Mouse (Mus musculus) liver, embryonic 11.5 days (tissue): ENCODE data around the gene B3galt5. TPM values are rescaled to one million over a fixed set of nuclear protein-coding genes. Genes with fewer than 3 reads are reported as not detected.

Experiments
- ATAC-seq: fragments of 200-750 bp; cut with Nextera tagmentation; replicated peaks from 2 replicates; pipeline ENCODE4 v1.8.0; 2017; ENCODE audit warnings: moderate number of reproducible peaks, mild to moderate bottlenecking, moderate TSS enrichment, moderate library complexity; ENCODE audit not compliant: low FRiP score
- DNase-seq: peaks from one replicate; pipeline ENCODE4 v3.0.0-alpha.2; 2017; ENCODE audit warnings: low spot score
- H3K27ac ChIP-seq: fragments of 300-500 bp; sonication (generic); 2 replicates; pipeline ENCODE4 v1.5.1; 2014; ENCODE audit warnings: mild to moderate bottlenecking, low read depth, low read length, control low read depth
- H3K27me3 ChIP-seq: fragments of 300-500 bp; sonication (generic); replicated peaks from 2 replicates; pipeline ENCODE4 v1.6.1; 2014; ENCODE audit warnings: low read length, mixed read lengths; ENCODE audit not compliant: control insufficient read depth, insufficient read depth
- H3K36me3 ChIP-seq: fragments of 300-500 bp; sonication (generic); 2 replicates; pipeline ENCODE4 v1.6.1; 2014; ENCODE audit warnings: mild to moderate bottlenecking, low read length, moderate library complexity, mixed read lengths; ENCODE audit not compliant: control insufficient read depth, insufficient read depth
- H3K4me1 ChIP-seq: fragments of 300-500 bp; sonication (generic); replicated peaks from 2 replicates; pipeline ENCODE4 v1.6.1; 2014; ENCODE audit warnings: low read length, mixed read lengths; ENCODE audit not compliant: control insufficient read depth, insufficient read depth
- H3K4me2 ChIP-seq: fragments of 300-500 bp; sonication (generic); 2 replicates; pipeline ENCODE4 v1.6.1; 2014; ENCODE audit warnings: mild to moderate bottlenecking, control low read depth, moderate library complexity
- H3K4me3 ChIP-seq: fragments of 300-500 bp; sonication (generic); 2 replicates; pipeline ENCODE4 v1.5.1; 2014; ENCODE audit warnings: low read depth, low read length, control low read depth
- H3K9ac ChIP-seq: fragments of 300-500 bp; sonication (generic); 2 replicates; pipeline ENCODE4 v1.6.1; 2014; ENCODE audit warnings: low read depth, low read length, control low read depth
- H3K9me3 ChIP-seq: fragments of 300-500 bp; sonication (generic); 2 replicates; pipeline ENCODE4 v1.6.1; 2016; ENCODE audit warnings: low read length, inconsistent platforms, mixed read lengths; ENCODE audit not compliant: control insufficient read depth
- WGBS: fragments of 180-500 bp; shearing (Covaris S2); extraction: QIAGEN DNeasy Blood & Tissue Kit; methylation state at CpG from one replicate; pipeline ENCODE4 v1.1.7; 2014; 5-methylcytosine and 5-hydroxymethylcytosine counted together
- polyA plus RNA-seq: library from polyadenylated mRNA; unstranded; fragments of >200 nt; fragmentation: Nextera tagmentation; extraction: Ambion mirVana; gene quantifications from 2 replicates; pipeline ENCODE4 v1.2.1, GENCODE M21; 2014

The B3galt5 gene
- polyA plus RNA-seq, 1 experiment from 2014 or later = 0.11 TPM

DNA sequence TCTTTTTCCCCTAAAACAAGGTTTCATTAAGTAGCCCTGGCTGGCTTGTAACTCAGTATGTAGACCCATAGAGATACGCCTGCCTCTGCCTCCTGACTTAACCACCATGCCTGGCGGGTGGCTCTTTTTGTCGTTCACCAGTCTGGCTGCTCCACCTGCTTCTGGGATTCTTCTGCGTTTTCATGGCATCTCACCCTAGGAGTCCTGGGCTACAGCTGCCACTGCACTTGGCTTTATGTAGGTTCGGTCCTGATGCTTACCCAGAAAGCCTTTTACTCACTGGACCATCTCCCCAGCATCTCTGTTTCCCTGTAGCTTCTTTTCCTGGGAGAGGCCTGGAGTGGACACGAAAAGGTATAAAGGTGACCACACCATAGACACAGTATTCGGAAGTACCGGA, 1.6 kb upstream of the B3galt5 start:
- no peaks in the 10 kb centered on the region for H3K4me1 ChIP-seq
- no peaks in the 10 kb centered on the region for H3K9me3 ChIP-seq
- H3K36me3 ChIP-seq = no peaks in the 10 kb centered on the region
- H3K27ac ChIP-seq = no peak overlapping the region
- DNase-seq (no peak), ATAC-seq (no peak)
- no peak overlapping the region for H3K4me3 ChIP-seq
- no peaks in the 10 kb centered on the region for H3K27me3 ChIP-seq
- no peak overlapping the region for H3K4me2 ChIP-seq
- no peak overlapping the region for H3K9ac ChIP-seq
- 82% methylated on average over 8 of the region's 8 CpGs for WGBS

DNA sequence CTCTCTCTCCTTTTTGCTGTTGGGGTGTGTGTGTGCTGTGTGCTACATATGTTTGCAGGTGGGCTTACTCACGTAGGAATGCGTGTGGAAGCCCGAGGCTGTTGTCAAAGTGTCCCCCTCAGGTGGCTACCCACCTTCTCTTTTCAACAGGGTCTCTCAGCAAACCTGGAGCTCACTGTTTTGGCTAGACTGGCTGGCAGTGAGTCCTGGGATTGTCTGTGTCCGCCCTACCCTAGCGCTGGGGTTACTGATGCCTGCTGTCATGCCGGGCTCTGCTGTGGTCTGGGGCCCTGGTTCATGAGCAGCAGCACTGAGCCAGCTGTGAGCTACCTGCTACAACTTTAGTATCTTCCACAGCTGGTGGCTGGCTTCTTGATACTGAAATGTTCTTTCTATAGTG, 8.9 kb downstream of the B3galt5 start:
- Histone ChIP-seq H3K27ac (no peak overlapping the region), H3K4me2 (no peak overlapping the region), H3K27me3 (no peaks in the 10 kb centered on the region), H3K9me3 (0 out of 2 replicates have a peak, but pooled peaks cover 2% of the 10 kb centered on the region), H3K9ac (no peak overlapping the region), H3K4me3 (no peak overlapping the region), H3K4me1 (no peaks in the 10 kb centered on the region), H3K36me3 (no peaks in the 10 kb centered on the region)
- DNase-seq (no peak), ATAC-seq (no peak)
- 79% methylated on average over 6 of the region's 6 CpGs for WGBS

DNA sequence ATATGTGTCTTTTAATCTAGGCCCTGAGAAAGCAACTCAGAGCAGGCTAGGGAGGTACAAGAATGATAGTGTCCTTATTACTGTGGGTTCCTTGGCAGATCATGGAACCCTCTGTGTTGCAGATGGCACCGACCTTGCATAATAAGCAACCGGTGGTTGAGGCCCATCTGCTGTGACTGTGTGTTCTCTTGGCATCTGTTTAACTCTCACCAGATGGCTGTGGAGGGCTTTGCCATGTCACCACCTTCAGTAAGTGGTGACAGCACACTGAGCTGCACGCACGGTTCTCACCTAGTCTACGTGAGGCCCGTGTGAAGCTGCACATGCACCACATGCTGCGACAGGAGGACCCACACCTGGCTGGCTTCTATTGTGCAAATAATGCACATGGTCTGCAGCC, 14.0 kb downstream of the B3galt5 start:
- H3K36me3 ChIP-seq = no peaks in the 10 kb centered on the region
- H3K27ac ChIP-seq = no peak overlapping the region
- H3K9me3 ChIP-seq = 0 out of 2 replicates have a peak, but pooled peaks cover 2% of the 10 kb centered on the region
- H3K27me3 ChIP-seq = no peaks in the 10 kb centered on the region
- H3K4me2 ChIP-seq = no peak overlapping the region
- H3K4me3 ChIP-seq = no peak overlapping the region
- H3K4me1 ChIP-seq = no peaks in the 10 kb centered on the region
- WGBS = 89% methylated on average over 7 of the region's 7 CpGs
- no peak overlapping the region for H3K9ac ChIP-seq
- ATAC-seq = no peak
- no peak for DNase-seq

DNA sequence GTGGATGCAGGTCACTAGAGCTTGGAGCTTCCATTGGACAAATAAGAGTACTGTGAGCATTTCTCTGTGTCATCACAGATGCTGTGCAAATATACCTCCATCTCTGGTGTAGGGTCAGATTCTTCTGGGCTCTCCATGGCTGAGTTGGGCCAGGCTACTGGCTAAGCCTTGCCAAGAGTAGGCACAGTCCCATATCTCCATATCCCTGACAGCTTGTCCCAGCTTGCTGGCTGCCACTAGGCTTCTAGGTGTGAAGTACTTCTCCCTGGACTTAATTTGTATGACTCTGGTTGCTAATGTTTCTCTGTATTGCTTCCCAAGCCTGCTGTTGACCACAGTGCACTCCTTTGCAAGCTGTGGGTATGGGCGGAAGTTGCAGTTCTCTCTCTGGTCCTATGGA, 16.5 kb downstream of the B3galt5 start:
- H3K4me2 ChIP-seq = no peak overlapping the region
- WGBS = 81% methylated on average over 1 of the region's 1 CpGs
- no peaks in the 10 kb centered on the region for H3K4me1 ChIP-seq
- ATAC-seq = no peak
- no peak overlapping the region for H3K27ac ChIP-seq
- H3K36me3 ChIP-seq = no peaks in the 10 kb centered on the region
- no peaks in the 10 kb centered on the region for H3K27me3 ChIP-seq
- DNase-seq = no peak
- H3K4me3 ChIP-seq = no peak overlapping the region
- 0 out of 2 replicates have a peak, but pooled peaks cover 2% of the 10 kb centered on the region for H3K9me3 ChIP-seq
- no peak overlapping the region for H3K9ac ChIP-seq

DNA sequence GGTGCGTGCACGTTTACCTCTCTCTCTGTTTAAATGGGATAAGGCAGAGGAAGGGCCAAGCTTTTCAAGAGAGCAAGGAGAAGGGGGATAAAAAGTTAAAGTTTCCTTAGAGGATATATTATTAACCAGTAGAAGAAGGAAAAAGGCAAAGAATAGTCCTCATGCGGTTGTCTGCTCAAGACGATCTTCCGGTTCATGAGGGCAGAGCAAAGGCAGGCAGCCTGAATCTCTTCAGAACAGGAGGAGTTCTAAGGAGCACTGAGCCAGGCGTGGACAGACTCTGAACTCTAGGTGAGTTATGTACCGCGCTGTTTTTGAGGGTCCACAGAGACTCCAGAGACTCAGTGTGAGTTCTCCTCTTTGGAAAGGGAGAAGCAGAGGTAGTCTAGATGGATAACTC, 22.8 kb downstream of the B3galt5 start:
- ATAC-seq = no peak
- no peak overlapping the region for H3K4me3 ChIP-seq

DNA sequence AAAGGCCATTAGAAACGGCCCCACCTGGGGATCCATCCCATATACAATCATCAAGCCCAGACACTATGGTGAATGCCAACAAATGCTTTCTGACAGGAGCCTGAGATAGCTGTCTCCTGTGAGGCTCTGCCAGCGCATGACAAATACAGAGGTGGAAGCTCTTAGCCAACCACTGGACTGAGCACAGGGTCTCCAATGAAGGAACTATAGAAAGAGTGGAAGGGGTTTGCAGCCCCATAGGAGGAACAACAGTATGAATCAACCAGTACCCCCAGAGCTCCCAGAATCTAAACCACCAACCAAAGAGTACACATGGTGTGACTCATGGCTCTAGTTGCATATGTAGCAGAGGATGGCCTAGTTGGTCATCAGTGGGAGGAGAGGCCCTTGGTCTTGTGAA, 36.1 kb downstream of the B3galt5 start:
- no peak overlapping the region for H3K9ac ChIP-seq
- H3K27ac ChIP-seq = no peak overlapping the region
- no peaks in the 10 kb centered on the region for H3K9me3 ChIP-seq
- H3K4me2 ChIP-seq = no peak overlapping the region
- H3K4me3 ChIP-seq = no peak overlapping the region
- no peak for ATAC-seq
- H3K4me1 ChIP-seq = no peaks in the 10 kb centered on the region
- no peaks in the 10 kb centered on the region for H3K27me3 ChIP-seq
- DNase-seq = no peak
- H3K36me3 ChIP-seq = no peaks in the 10 kb centered on the region
- WGBS = 68% methylated on average over 2 of the region's 2 CpGs

More for the DNA sequence above, 22.8 kb downstream of the B3galt5 start:
- no peak overlapping the region for H3K9ac ChIP-seq
- no peaks in the 10 kb centered on the region for H3K36me3 ChIP-seq
- H3K9me3 ChIP-seq = no peaks in the 10 kb centered on the region
- H3K27me3 ChIP-seq = no peaks in the 10 kb centered on the region
- H3K4me1 ChIP-seq = no peaks in the 10 kb centered on the region
- WGBS = 83% methylated on average over 8 of the region's 8 CpGs
- no peak for DNase-seq
- H3K4me2 ChIP-seq = no peak overlapping the region
- H3K27ac ChIP-seq = no peak overlapping the region

DNA sequence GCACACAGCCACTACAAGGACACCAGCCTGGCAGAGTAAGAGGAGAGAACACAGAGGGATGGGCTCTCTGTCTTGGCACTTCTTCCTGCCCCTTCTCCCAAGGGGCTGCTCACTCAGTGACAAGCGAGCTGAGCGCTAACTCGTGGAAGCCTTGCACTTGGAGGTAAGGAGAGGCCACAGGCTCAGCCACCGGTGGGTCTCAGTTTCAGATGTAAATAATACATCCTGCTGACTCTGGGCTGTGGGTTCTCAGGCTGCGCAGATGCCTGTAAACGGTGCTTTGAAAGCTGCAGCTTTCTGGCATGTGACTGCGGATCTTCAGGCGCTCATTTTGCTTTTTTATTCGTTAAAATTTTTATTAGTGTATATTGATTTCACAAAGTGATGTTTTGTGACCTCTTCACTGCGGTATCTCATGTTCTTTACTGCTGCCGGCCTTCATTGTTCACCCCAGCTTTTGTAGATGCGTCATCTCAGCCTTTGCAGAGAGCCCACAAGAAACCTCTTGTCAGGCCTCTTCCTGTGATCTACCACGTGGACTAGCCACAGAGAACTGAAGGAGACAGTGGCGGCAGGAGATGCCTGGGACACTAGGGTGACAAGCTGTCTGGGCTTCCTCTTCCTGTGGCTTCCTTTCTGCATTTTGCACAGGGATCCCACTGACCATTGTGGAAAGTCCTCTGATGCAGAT, 37.5 kb downstream of the B3galt5 start:
- H3K4me1 ChIP-seq = no peaks in the 10 kb centered on the region
- ATAC-seq (peak; percentile 58), DNase-seq (no peak)
- no peak overlapping the region for H3K27ac ChIP-seq
- H3K4me3 ChIP-seq = no peak overlapping the region
- H3K9ac ChIP-seq = 0 out of 2 replicates have a peak overlapping the region, but pooled peaks have one; percentile 5
- WGBS = 42% methylated on average over 14 of the region's 14 CpGs
- no peaks in the 10 kb centered on the region for H3K9me3 ChIP-seq
- no peaks in the 10 kb centered on the region for H3K27me3 ChIP-seq
- H3K36me3 ChIP-seq = no peaks in the 10 kb centered on the region
- no peak overlapping the region for H3K4me2 ChIP-seq

DNA sequence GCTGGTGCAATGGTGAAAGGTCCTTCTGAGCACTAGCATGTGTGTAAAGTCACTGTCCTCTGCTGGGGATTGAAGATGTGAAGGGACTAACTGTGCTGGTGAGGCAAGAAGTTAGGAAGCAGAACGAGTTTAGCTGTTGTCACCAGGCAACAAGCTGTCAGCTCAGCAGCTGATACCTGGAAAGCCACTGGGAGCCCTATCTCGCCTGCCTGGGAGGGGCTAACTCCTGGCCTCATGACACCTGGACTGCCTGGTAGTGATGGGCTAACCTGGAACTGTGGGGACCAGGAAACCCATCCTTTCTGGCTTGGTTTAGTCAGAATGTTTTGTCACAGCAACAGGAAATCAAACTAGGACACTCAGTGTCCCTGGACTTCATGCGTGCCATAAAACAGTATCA, 41.0 kb downstream of the B3galt5 start:
- Histone ChIP-seq H3K4me2 (no peak overlapping the region), H3K27me3 (peaks cover 23% of the 10 kb centered on the region), H3K9me3 (no peaks in the 10 kb centered on the region), H3K27ac (no peak overlapping the region), H3K4me1 (no peaks in the 10 kb centered on the region), H3K36me3 (no peaks in the 10 kb centered on the region), H3K9ac (no peak overlapping the region), H3K4me3 (no peak overlapping the region)
- DNase-seq = no peak
- no peak for ATAC-seq
- 54% methylated on average over 3 of the region's 3 CpGs for WGBS

DNA sequence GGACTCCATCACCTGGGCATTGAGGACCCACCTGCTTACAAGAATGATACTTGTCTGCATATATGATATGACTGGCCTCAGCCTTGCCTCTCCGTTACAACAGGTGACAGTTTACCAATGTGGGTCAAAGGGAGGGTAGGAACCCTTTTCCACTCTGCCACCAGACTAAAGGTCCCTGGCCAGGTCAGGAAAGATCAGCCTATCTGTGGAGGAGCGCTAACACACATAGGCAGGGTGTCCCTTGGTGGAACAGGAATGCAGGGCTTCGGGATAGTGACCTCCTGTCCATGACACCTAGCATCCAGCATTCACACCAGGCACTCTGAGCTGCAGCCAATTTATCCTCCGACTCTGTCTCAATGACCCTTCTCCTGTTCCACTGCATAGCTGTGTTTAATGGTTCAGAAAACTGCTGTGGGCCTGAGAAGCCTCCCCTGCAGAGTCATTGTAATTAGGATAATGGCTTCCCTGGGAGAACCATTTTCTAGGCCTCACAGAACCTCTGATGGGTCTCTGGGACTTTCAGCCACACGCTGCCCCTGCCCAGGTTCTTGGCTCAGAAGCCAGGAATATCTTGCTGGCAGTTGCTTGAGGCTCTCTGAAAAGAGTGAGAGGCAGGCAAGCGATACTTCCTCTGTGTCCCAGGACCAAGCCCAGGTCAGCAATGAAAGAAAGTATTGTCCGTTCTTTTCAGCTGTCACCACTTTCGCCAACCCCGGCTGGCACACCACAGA, 43.1 kb downstream of the B3galt5 start:
- Histone ChIP-seq H3K36me3 (no peaks in the 10 kb centered on the region), H3K9ac (no peak overlapping the region), H3K27me3 (peaks cover 27% of the 10 kb centered on the region), H3K4me2 (no peak overlapping the region), H3K4me1 (no peaks in the 10 kb centered on the region), H3K4me3 (no peak overlapping the region), H3K9me3 (no peaks in the 10 kb centered on the region), H3K27ac (no peak overlapping the region)
- DNase-seq (no peak), ATAC-seq (no peak)
- 77% methylated on average over 9 of the region's 9 CpGs for WGBS
